Mouse (Mus musculus) right cerebral cortex, postnatal 4 days (tissue): Measurements from ENCODE around the gene Cnr2.

Experiments
- DNase-seq: peaks from one replicate; pipeline ENCODE4 v3.0.0-alpha.2; 2022

The Cnr2 gene

GRCm38 (mm10) chr4:135909326-135910066 lies 14.3 kb downstream of the Cnr2 start:
- DNase-seq, result no peak

GRCm38 (mm10) chr4:135911531-135911930 lies 16.3 kb downstream of the Cnr2 start:
- no peak for DNase-seq

GRCm38 (mm10) chr4:135912164-135912563 lies 17.0 kb downstream of the Cnr2 start:
- DNase-seq, result no peak

- no peak for DNase-seq
Observed at GRCm38 (mm10) chr4:135912835-135913234, 17.6 kb downstream of the Cnr2 start.

GRCm38 (mm10) chr4:135913433-135913832 lies 18.2 kb downstream of the Cnr2 start:
- no peak for DNase-seq

GRCm38 (mm10) chr4:135918635-135919279 lies 23.6 kb downstream of the Cnr2 start:
- no peak for DNase-seq

GRCm38 (mm10) chr4:135919280-135919639 lies 24.1 kb downstream of the Cnr2 start:
- no peak for DNase-seq

- DNase-seq, result peak; percentile 97
Observed at GRCm38 (mm10) chr4:135920304-135921241, 25.4 kb downstream of the Cnr2 start, which contains the start of gene Fuca1. TSS of gene Fuca1 (plus strand) at chr4:135920735.

- DNase-seq, result no peak
Observed at GRCm38 (mm10) chr4:135921257-135922120, 26.3 kb downstream of the Cnr2 start.

GRCm38 (mm10) chr4:135922190-135922589 lies 27.0 kb downstream of the Cnr2 start:
- DNase-seq, result no peak

GRCm38 (mm10) chr4:135924418-135924817 lies 29.2 kb downstream of the Cnr2 start:
- no peak for DNase-seq

- no peak for DNase-seq
Observed at GRCm38 (mm10) chr4:135925341-135925740, 30.1 kb downstream of the Cnr2 start.

- no peak for DNase-seq
Observed at GRCm38 (mm10) chr4:135926195-135926808, 31.1 kb downstream of the Cnr2 start.

GRCm38 (mm10) chr4:135926861-135927260 lies 31.7 kb downstream of the Cnr2 start:
- no peak for DNase-seq

GRCm38 (mm10) chr4:135928376-135928775 lies 33.2 kb downstream of the Cnr2 start:
- no peak for DNase-seq

- no peak for DNase-seq
Observed at GRCm38 (mm10) chr4:135929405-135929804, 34.2 kb downstream of the Cnr2 start.

- no peak for DNase-seq
Observed at GRCm38 (mm10) chr4:135929828-135930227, 34.6 kb downstream of the Cnr2 start.

- DNase-seq, result no peak
Observed at GRCm38 (mm10) chr4:135930239-135930638, 35.0 kb downstream of the Cnr2 start.

- no peak for DNase-seq
Observed at GRCm38 (mm10) chr4:135931832-135932231, 36.6 kb downstream of the Cnr2 start.

- DNase-seq, result no peak
Observed at GRCm38 (mm10) chr4:135934708-135935500, 39.7 kb downstream of the Cnr2 start.

GRCm38 (mm10) chr4:135935502-135935901 lies 40.3 kb downstream of the Cnr2 start:
- no peak for DNase-seq
